ENCODE assay signal across 32 mouse cellular contexts in the genomic region with DNA sequence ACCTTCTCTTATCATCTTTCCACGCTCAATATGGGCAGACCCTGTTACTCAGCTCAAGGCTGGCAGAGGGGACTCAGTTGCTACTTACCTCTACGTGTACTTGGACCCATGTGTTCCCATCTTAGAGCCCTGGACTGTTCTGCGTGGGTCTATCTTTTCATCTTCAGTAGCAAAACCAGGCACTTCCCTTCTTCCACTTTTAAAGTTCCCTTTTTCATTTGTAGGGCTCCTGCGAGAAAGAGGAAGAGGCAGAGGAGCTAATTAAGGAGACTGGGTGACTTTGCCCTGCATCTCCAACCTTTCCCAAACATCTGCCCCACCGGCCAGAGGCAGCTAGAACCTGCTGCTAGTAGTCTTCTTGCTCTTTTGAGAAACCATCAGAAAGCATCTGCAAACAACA. TPM values are rescaled to one million over a fixed set of nuclear protein-coding genes. Genes with fewer than 3 reads are reported as not detected.
A peak's percentile ranks its signal among the peaks of the same experiment; 100 is the strongest.
DNase-seq lines count a peak whose midpoint lies in the region; ATAC-seq lines count a peak whose summit lies in the region.
"Had no signal": no experiment of that assay in that cellular context is flagged by ENCODE, and none has a peak within 500 bp of the region (broad histone marks: within the 10 kb centered on the region; RNA-seq: fewer than 3 reads in every experiment).

No protein-coding gene starts in this region.

- H3K4me3 ChIP-seq in megakaryocyte, embryonic 14.5 days (replicated peaks) = peak overlapping the region; percentile 73
- H3K4me3 ChIP-seq: embryonic facial prominence, embryonic 10.5 days; embryonic facial prominence, embryonic 15.5 days; forebrain, embryonic 13.5 days; heart, adult 2 months; hindbrain, embryonic 15.5 days; limb, embryonic 10.5 days; limb, embryonic 15.5 days; liver, embryonic 13.5 days; midbrain, embryonic 13.5 days; neural tube, embryonic 15.5 days had no signal

- DNase-seq in lung, postnatal 36 days = peak; percentile 10
- no peak for DNase-seq in lung, postnatal 4 days
- no peak for DNase-seq in adrenal gland, postnatal 10 days
- no peak for DNase-seq in testis, postnatal 14 days (ENCODE audit: low spot score)
- no peak for DNase-seq in frontal cortex, postnatal 14 days (ENCODE audit: low spot score in 2 of 2)
- DNase-seq: adrenal gland, postnatal 14 days; cerebellum, adult 11-12 months; cerebellum, adult 9-11 months; gastrocnemius, postnatal 25 days; kidney, adult 9 months; kidney, postnatal 10 days; layer of hippocampus, adult 9-11 months; liver, embryonic 13.5 days; lung, adult 18-20 months; right cerebral cortex, postnatal 25 days; spleen, adult 18-20 months; thymus, postnatal 4 days had no signal

- H3K9me3 ChIP-seq in megakaryocyte, embryonic 14.5 days = 0 out of 2 replicates have a peak, but pooled peaks cover 5% of the 10 kb centered on the region
- H3K9me3 ChIP-seq: embryonic facial prominence, embryonic 10.5 days; embryonic facial prominence, embryonic 15.5 days; forebrain, embryonic 13.5 days; hindbrain, embryonic 15.5 days; limb, embryonic 10.5 days; limb, embryonic 15.5 days; liver, embryonic 13.5 days; midbrain, embryonic 13.5 days; neural tube, embryonic 15.5 days had no signal

- peaks cover 9% of the 10 kb centered on the region for H3K27me3 ChIP-seq in megakaryocyte, embryonic 14.5 days (replicated peaks)
- H3K27me3 ChIP-seq: CH12.LX; embryonic facial prominence, embryonic 15.5 days; hindbrain, embryonic 15.5 days; limb, embryonic 15.5 days had no signal

- peaks cover 57% of the 10 kb centered on the region for H3K4me1 ChIP-seq in megakaryocyte, embryonic 14.5 days
- H3K4me1 ChIP-seq: limb, embryonic 15.5 days; liver, embryonic 13.5 days; midbrain, embryonic 13.5 days had no signal

- ATAC-seq in granulocyte monocyte progenitor cell, adult 5-6 weeks (replicated peaks; ENCODE audit: poor library complexity, severe bottlenecking) = peak; percentile 83
- ATAC-seq: forebrain, embryonic 13.5 days; inflammation-experienced regulatory T-cells, adult 6 months; lung, postnatal 0 days; midbrain, embryonic 13.5 days; Patski had no signal

- no peaks in the 10 kb centered on the region for H3K36me3 ChIP-seq in megakaryocyte, embryonic 14.5 days (replicated peaks; ENCODE audit: low read length)
- H3K36me3 ChIP-seq: embryonic facial prominence, embryonic 10.5 days; embryonic facial prominence, embryonic 15.5 days; hindbrain, embryonic 15.5 days; limb, embryonic 10.5 days; limb, embryonic 15.5 days; liver, embryonic 13.5 days; midbrain, embryonic 13.5 days; neural tube, embryonic 15.5 days had no signal

RNA-seq across cellular contexts. Expression of gene N4bp1, which starts 35.9 kb away (rescaled TPM):
- total RNA-seq in granulocyte monocyte progenitor cell, adult 5-6 weeks (2014; fragmentation: Nextera tagmentation) = 19.3 and 26.1 TPM in 2 replicates
- total RNA-seq in granulocyte monocyte progenitor cell, adult 5-6 weeks (2017) = 18.1 and 19.1 TPM in 2 replicates
- polyA plus RNA-seq in megakaryocyte, embryonic 14.5 days (2012; ENCODE audit: insufficient read depth, low replicate concordance) = 9.9 and 12.9 TPM in 2 replicates
- 10 to 100 TPM; 24.2 to 30.1 TPM for total RNA-seq in adrenal gland, postnatal 10 days (2021)
